Mouse (Mus musculus) intestine, postnatal 0 days (tissue): ENCODE measurements around the gene Ifnar1. TPM values are rescaled to one million over a fixed set of nuclear protein-coding genes. Genes with fewer than 3 reads are reported as not detected.
A peak's percentile ranks its signal among the peaks of the same experiment; 100 is the strongest.

Source experiments
- ATAC-seq: fragments of 200-750 bp; cut with Nextera tagmentation; 2 replicates; pipeline ENCODE4 v1.8.0; 2017; ENCODE audit warnings: mild to moderate bottlenecking, moderate TSS enrichment, moderate library complexity
- H3K27ac ChIP-seq: fragments of 300-500 bp; sonication (generic); 2 replicates; pipeline ENCODE4 v1.5.1; 2014; ENCODE audit warnings: mild to moderate bottlenecking, low read depth, low read length, moderate library complexity
- H3K27me3 ChIP-seq: fragments of 300-500 bp; sonication (generic); replicated peaks from 2 replicates; pipeline ENCODE4 v1.6.1; 2014; ENCODE audit warnings: low read length, mixed read lengths; ENCODE audit not compliant: control insufficient read depth, insufficient read depth
- H3K36me3 ChIP-seq: fragments of 300-500 bp; sonication (generic); 2 replicates; pipeline ENCODE4 v1.6.1; 2014; ENCODE audit warnings: mild to moderate bottlenecking, moderate library complexity; ENCODE audit not compliant: control insufficient read depth, insufficient read depth
- H3K4me1 ChIP-seq: fragments of 300-500 bp; sonication (generic); replicated peaks from 2 replicates; pipeline ENCODE4 v1.6.1; 2014; ENCODE audit warnings: antibody characterized with exemption, low read length, mixed read lengths; ENCODE audit not compliant: control insufficient read depth, insufficient read depth
- H3K4me2 ChIP-seq: fragments of 300-500 bp; sonication (generic); replicated peaks from 2 replicates; pipeline ENCODE4 v1.6.1; 2014; ENCODE audit warnings: low read depth, mild to moderate bottlenecking, moderate library complexity
- H3K4me3 ChIP-seq: fragments of 300-500 bp; sonication (generic); 2 replicates; pipeline ENCODE4 v1.5.1; 2014; ENCODE audit warnings: low read depth, low read length
- H3K9ac ChIP-seq: fragments of 300-500 bp; sonication (generic); 2 replicates; pipeline ENCODE4 v1.6.1; 2014; ENCODE audit warnings: mild to moderate bottlenecking, low read depth, low read length
- H3K9me3 ChIP-seq: fragments of 300-500 bp; sonication (generic); 2 replicates; pipeline ENCODE4 v1.6.1; 2016; ENCODE audit warnings: mixed run types; ENCODE audit not compliant: control insufficient read depth
- CTCF ChIP-seq: sonication (generic); IDR thresholded peaks from 2 replicates; pipeline ENCODE4 v1.5.1; 2016; ENCODE audit warnings: low read depth, mild to moderate bottlenecking, control low read depth, antibody characterized with exemption, moderate library complexity
- WGBS: fragments of 180-500 bp; shearing (Covaris S2); extraction: QIAGEN DNeasy Blood & Tissue Kit; methylation state at CpG from one replicate; pipeline ENCODE4 v1.1.7; 2014; 5-methylcytosine and 5-hydroxymethylcytosine counted together
- polyA plus RNA-seq: library from polyadenylated mRNA; unstranded; fragments of >200 nt; fragmentation: Nextera tagmentation; extraction: Ambion mirVana; gene quantifications from 2 replicates; pipeline ENCODE4 v1.2.1, GENCODE M21; 2015

Ifnar1 gene
- polyA plus RNA-seq, 1 experiment from 2014 or later = 18.2 TPM

- ATAC-seq = 0 out of 2 replicates have a peak, but pooled peaks have one; percentile 22
- H3K27ac ChIP-seq = peak overlapping the region; percentile 95
- no peaks in the 10 kb centered on the region for H3K9me3 ChIP-seq
- 0 out of 2 replicates have a peak, but pooled peaks cover 4% of the 10 kb centered on the region for H3K36me3 ChIP-seq
- 14% methylated on average over 14 of the region's 14 CpGs for WGBS
- H3K4me2 ChIP-seq = peak overlapping the region; percentile 80
- H3K27me3 ChIP-seq = no peaks in the 10 kb centered on the region
- H3K9ac ChIP-seq = peak overlapping the region; percentile 94
- no peak for TF ChIP-seq CTCF
- peaks cover 13% of the 10 kb centered on the region for H3K4me1 ChIP-seq
- peak overlapping the region; percentile 96 for H3K4me3 ChIP-seq
These were observed 61.4 kb downstream of the Ifnar1 start for GRCm38 (mm10) chr16:91546391-91546835.

GRCm38 (mm10) chr16:91546836-91547741, 62.1 kb downstream of the Ifnar1 start, which contains the start of gene Ifngr2:
TSS of gene Ifngr2 (plus strand) at chr16:91547072.
- Histone ChIP-seq H3K36me3 (0 out of 2 replicates have a peak, but pooled peaks cover 4% of the 10 kb centered on the region), H3K4me3 (peak within 1 kb of the TSS; percentile 96), H3K4me1 (peaks cover 13% of the 10 kb centered on the region), H3K9me3 (no peaks in the 10 kb centered on the region), H3K27me3 (no peaks in the 10 kb centered on the region), H3K27ac (peak within 1 kb of the TSS; percentile 95), H3K9ac (peak within 1 kb of the TSS; percentile 94), H3K4me2 (peak within 1 kb of the TSS; percentile 80)
- WGBS = under 1% methylated on average over 55 of the region's 74 CpGs
- TF ChIP-seq CTCF = no peak
- peak; percentile 74 for ATAC-seq

- Histone ChIP-seq H3K27me3 (no peaks in the 10 kb centered on the region), H3K9me3 (no peaks in the 10 kb centered on the region), H3K4me1 (peaks cover 13% of the 10 kb centered on the region), H3K27ac (peak overlapping the region; percentile 95), H3K9ac (peak overlapping the region; percentile 94; the same call in 1 of the 2 replicates), H3K4me3 (peak overlapping the region; percentile 96), H3K4me2 (peak overlapping the region; percentile 80), H3K36me3 (0 out of 2 replicates have a peak, but pooled peaks cover 4% of the 10 kb centered on the region)
- 21% methylated on average over 5 of the region's 5 CpGs for WGBS
- no peak for TF ChIP-seq CTCF
- peak; percentile 52 for ATAC-seq
These were observed 62.9 kb downstream of the Ifnar1 start for GRCm38 (mm10) chr16:91547974-91548373.

GRCm38 (mm10) chr16:91548586-91548985, 63.5 kb downstream of the Ifnar1 start:
- H3K9ac ChIP-seq = peak overlapping the region; percentile 18; the same call in 1 of the 2 replicates

GRCm38 (mm10) chr16:91548996-91549395, 64.0 kb downstream of the Ifnar1 start:
- Histone ChIP-seq H3K27ac (peak overlapping the region; percentile 72), H3K27me3 (no peaks in the 10 kb centered on the region), H3K4me2 (peak overlapping the region; percentile 80), H3K36me3 (0 out of 2 replicates have a peak, but pooled peaks cover 4% of the 10 kb centered on the region), H3K4me3 (peak overlapping the region; percentile 96), H3K9ac (peak overlapping the region; percentile 18; the same call in 1 of the 2 replicates), H3K4me1 (peaks cover 13% of the 10 kb centered on the region), H3K9me3 (no peaks in the 10 kb centered on the region)
- 39% methylated on average over 2 of the region's 2 CpGs for WGBS
- TF ChIP-seq CTCF = no peak
- no peak for ATAC-seq

More at GRCm38 (mm10) chr16:91548586-91548985, 63.5 kb downstream of the Ifnar1 start:
- Histone ChIP-seq H3K27ac (peak overlapping the region; percentile 72), H3K4me3 (peak overlapping the region; percentile 96), H3K4me1 (peaks cover 13% of the 10 kb centered on the region), H3K4me2 (peak overlapping the region; percentile 80), H3K27me3 (no peaks in the 10 kb centered on the region), H3K9me3 (no peaks in the 10 kb centered on the region), H3K36me3 (0 out of 2 replicates have a peak, but pooled peaks cover 4% of the 10 kb centered on the region)
- 20% methylated on average over 5 of the region's 5 CpGs for WGBS
- no peak for ATAC-seq
- no peak for TF ChIP-seq CTCF

GRCm38 (mm10) chr16:91549616-91550015, 64.6 kb downstream of the Ifnar1 start:
- Histone ChIP-seq H3K4me3 (peak overlapping the region; percentile 12; the same call in 1 of the 2 replicates), H3K9ac (peak overlapping the region; percentile 26; the same call in 1 of the 2 replicates), H3K27ac (peak overlapping the region; percentile 72), H3K27me3 (no peaks in the 10 kb centered on the region), H3K4me2 (peak overlapping the region; percentile 80), H3K36me3 (0 out of 2 replicates have a peak, but pooled peaks cover 5% of the 10 kb centered on the region), H3K9me3 (no peaks in the 10 kb centered on the region), H3K4me1 (peaks cover 13% of the 10 kb centered on the region)
- no peak for TF ChIP-seq CTCF
- ATAC-seq = no peak
- WGBS = 53% methylated on average over 5 of the region's 5 CpGs
